Mouse (Mus musculus): Measurements from ENCODE around the gene Tmem216.
A peak's percentile ranks its signal among the peaks of the same experiment; 100 is the strongest.

The Tmem216 gene

DNA sequence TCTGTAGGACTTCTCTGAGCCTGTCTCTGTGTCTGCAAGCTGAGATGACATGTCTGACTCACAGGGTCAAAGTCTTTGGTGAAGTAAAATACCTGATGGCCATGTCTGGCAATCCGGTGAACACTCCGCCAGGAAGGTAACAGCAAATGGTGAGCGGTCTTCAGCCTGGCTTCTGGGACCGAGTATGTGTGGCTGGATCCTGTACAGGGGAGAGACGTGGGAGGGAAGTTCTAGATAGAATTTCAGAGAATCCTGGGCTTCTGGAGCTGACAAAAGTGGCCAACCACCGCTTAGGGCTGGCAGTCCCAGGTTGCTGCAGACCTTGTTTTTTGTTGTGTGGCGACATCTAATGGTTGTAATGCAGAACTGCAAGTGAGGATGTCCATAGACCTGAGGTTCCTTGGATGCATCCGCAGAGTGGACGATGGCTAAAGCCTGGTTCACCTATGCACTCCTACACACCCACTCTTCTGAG is 69.7 kb downstream of the Tmem216 start:
- peak; percentile 52 for DNase-seq (ENCODE audit: low spot score)
